Mouse (Mus musculus) MEL (cell line): ENCODE data around the gene Ccn6.

ENCODE experiments used
- BHLHE40 ChIP-seq: IDR thresholded peaks from 2 replicates; pipeline ENCODE4 v1.6.1; 2012; ENCODE audit warnings: low read depth, mild to moderate bottlenecking, inconsistent platforms, low read length, improper control_type of control experiment, borderline replicate concordance
- CHD1 ChIP-seq: IDR thresholded peaks from 2 replicates; pipeline ENCODE4 v1.6.1; 2012; ENCODE audit warnings: low read depth, mild to moderate bottlenecking, inconsistent platforms, low read length, improper control_type of control experiment
- CTCF ChIP-seq, 3 experiments: IDR thresholded peaks in 2 of 3; conservative IDR thresholded peaks in 1 of 3; 2 replicates each; pipeline ENCODE4 v1.5.1; 2011 to 2012; ENCODE audit warnings: low read length in 3 of 3, low read depth in 2 of 3, mild to moderate bottlenecking in 2 of 3, improper control_type of control experiment in 1 of 3, inconsistent platforms in 1 of 3, mixed read lengths in 1 of 3, moderate library complexity in 1 of 3; ENCODE audit not compliant: control insufficient read depth in 1 of 3, insufficient read depth in 1 of 3, poor library complexity in 1 of 3, severe bottlenecking in 1 of 3
- EP300 ChIP-seq, 2 experiments: IDR thresholded peaks; 2 replicates each; pipeline ENCODE4 v1.6.1; 2011; ENCODE audit warnings: improper control_type of control experiment in 2 of 2, low read length in 2 of 2, low read depth in 1 of 2, mild to moderate bottlenecking in 1 of 2
- GABPA ChIP-seq: IDR thresholded peaks from 2 replicates; pipeline ENCODE4 v1.6.1; 2012; ENCODE audit warnings: low read depth, mild to moderate bottlenecking, inconsistent platforms, low read length, improper control_type of control experiment, moderate library complexity
- MAFK ChIP-seq: IDR thresholded peaks from 2 replicates; pipeline ENCODE4 v1.6.1; 2011; ENCODE audit warnings: low read depth, mild to moderate bottlenecking, low read length, improper control_type of control experiment, borderline replicate concordance
- MYC ChIP-seq: IDR thresholded peaks from 2 replicates; pipeline ENCODE4 v1.6.1; 2011; ENCODE audit warnings: low read depth, mild to moderate bottlenecking, low read length, improper control_type of control experiment, moderate library complexity
- POLR2A ChIP-seq, 2 experiments: IDR thresholded peaks; 2 replicates each; pipeline ENCODE4 v1.6.1; 2011 to 2012; ENCODE audit warnings: low read length in 2 of 2, mild to moderate bottlenecking in 2 of 2, control low read depth in 1 of 2, improper control_type of control experiment in 1 of 2, low read depth in 1 of 2, moderate library complexity in 1 of 2; ENCODE audit not compliant: control insufficient read depth in 1 of 2, insufficient read depth in 1 of 2, poor library complexity in 1 of 2
- RCOR1 ChIP-seq: IDR thresholded peaks from 2 replicates; pipeline ENCODE4 v1.6.1; 2012; ENCODE audit warnings: low read depth, mild to moderate bottlenecking, inconsistent platforms, low read length, improper control_type of control experiment
- SIN3A ChIP-seq: IDR thresholded peaks from 2 replicates; pipeline ENCODE4 v1.6.1; 2012; ENCODE audit warnings: low read length, improper control_type of control experiment, inconsistent platforms
- TCF12 ChIP-seq: IDR thresholded peaks from 2 replicates; pipeline ENCODE4 v1.6.1; 2014; ENCODE audit warnings: low read depth, mild to moderate bottlenecking, inconsistent platforms, low read length, improper control_type of control experiment, moderate library complexity
- USF1 ChIP-seq: IDR thresholded peaks from 2 replicates; pipeline ENCODE4 v1.6.1; 2014; ENCODE audit warnings: low read depth, mild to moderate bottlenecking, inconsistent platforms, low read length, improper control_type of control experiment, moderate library complexity
- ZMIZ1 ChIP-seq: IDR thresholded peaks from 2 replicates; pipeline ENCODE4 v1.6.1; 2012; ENCODE audit warnings: low read depth, mild to moderate bottlenecking, inconsistent platforms, low read length, improper control_type of control experiment, moderate library complexity

DNA sequence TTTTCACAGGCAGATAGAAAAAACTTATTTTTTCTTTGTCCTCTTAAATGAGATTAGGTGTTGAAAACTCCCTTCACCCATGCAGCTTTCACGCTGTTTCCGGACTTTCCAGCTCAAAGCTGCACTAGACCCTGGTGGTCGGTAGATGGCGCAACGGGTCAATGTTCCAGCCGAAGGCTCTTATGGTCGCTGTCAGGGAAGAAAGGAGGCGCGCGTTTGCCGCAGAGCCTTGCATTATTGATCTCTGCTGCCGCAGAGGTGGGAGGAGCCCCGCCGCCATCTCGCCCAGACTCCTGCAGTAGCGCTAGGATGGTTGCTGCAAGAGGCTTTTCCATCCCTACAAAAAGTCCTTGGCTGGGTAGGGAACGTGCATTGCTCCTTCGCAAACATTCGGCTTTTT lies 7.5 kb upstream of the Ccn6 start:
- TF ChIP-seq MAFK (no peak), CTCF (IDR thresholded peaks at IDR 0.05 in 2 of 3, conservative IDR thresholded peaks at IDR 0.05 in 1 of 3; ENCODE audit: control insufficient read depth in 1 of 3, insufficient read depth in 1 of 3, low read depth in 2 of 3, low read length in 3 of 3, poor library complexity in 1 of 3, severe bottlenecking in 1 of 3) (peak; percentile 53 to 84 (median 73); a peak in 5 of 6 replicates), ZMIZ1 (no peak), POLR2A (IDR thresholded peaks at IDR 0.05; ENCODE audit: control insufficient read depth in 1 of 2, insufficient read depth in 1 of 2, low read depth in 1 of 2, low read length in 2 of 2, poor library complexity in 1 of 2) (no peak), RCOR1 (no peak), SIN3A (no peak), USF1 (no peak), EP300 (IDR thresholded peaks at IDR 0.05; ENCODE audit: low read depth in 1 of 2, low read length in 2 of 2) (no peak), CHD1 (no peak), GABPA (no peak), MYC (no peak), TCF12 (no peak), BHLHE40 (no peak)
